Mouse (Mus musculus) embryo, embryonic 11 days (tissue): Measurements from ENCODE around the gene Oip5.

Experiments
- DNase-seq: peaks from one replicate; pipeline ENCODE4 v3.0.0-alpha.2; 2015

The Oip5 gene

GRCm38 (mm10) chr2:119583439-119583838 is 34.8 kb downstream of the Oip5 start:
- no peak for DNase-seq

GRCm38 (mm10) chr2:119581571-119581970 is 36.7 kb downstream of the Oip5 start:
- no peak for DNase-seq

GRCm38 (mm10) chr2:119572471-119572870 is 45.8 kb downstream of the Oip5 start:
- no peak for DNase-seq

- DNase-seq = no peak
Observed at GRCm38 (mm10) chr2:119566182-119566855, 52.0 kb downstream of the Oip5 start.

- DNase-seq = no peak
Observed at GRCm38 (mm10) chr2:119565284-119565683, 53.0 kb downstream of the Oip5 start.

GRCm38 (mm10) chr2:119561794-119562193 is 56.5 kb downstream of the Oip5 start:
- DNase-seq = no peak
